Mouse (Mus musculus): ENCODE results near the gene Lrriq1.

DNA sequence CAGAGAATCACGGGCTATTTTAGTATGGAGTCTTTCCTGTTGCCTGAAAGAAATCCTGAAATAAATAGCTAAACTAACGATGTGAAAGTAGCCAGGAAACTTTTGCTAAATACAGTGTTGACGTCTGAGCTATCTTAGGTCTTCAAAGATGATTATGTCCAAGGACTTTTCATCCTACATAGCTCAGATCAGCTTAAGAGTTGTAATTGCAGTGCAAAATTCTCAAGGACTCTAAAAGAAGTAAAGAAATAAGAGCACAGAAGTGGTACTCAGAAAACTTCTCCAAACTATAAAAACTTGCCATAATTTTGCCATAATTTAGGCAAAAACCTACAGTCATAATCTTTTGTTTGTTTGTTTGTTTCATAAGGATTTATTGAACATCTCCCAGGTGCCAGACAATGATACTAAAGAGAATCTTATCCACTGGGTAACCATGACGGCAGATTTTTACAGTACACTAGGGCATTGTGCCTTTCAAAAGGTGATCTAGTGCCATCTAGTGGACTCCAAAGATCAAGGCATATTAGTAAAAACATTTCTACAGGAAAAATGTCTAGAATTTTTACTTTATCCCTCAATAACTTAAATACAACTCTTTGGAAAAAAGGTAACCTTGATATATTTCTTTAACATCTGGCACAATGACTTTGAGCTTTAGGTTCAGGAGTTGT is 41.3 kb downstream of the Lrriq1 start:
- TF ChIP-seq CTCF (IDR thresholded peaks at IDR 0.05; ENCODE audit: low read depth): no peak; the same call in 1 of the 2 replicates
- TF ChIP-seq EP300 (IDR thresholded peaks at IDR 0.05; ENCODE audit: low read depth): no peak
